Mouse (Mus musculus) testis, adult 2 months (tissue): ENCODE results near the gene Ankfn1. TPM values are rescaled to one million over a fixed set of nuclear protein-coding genes. Genes with fewer than 3 reads are reported as not detected.

ENCODE experiments used
- H3K27ac ChIP-seq: fragments of 200-500 bp; 2 replicates; pipeline ENCODE4 v1.5.1; 2012; ENCODE audit warnings: low read depth, low read length; ENCODE audit not compliant: control insufficient read depth, insufficient read depth
- H3K27me3 ChIP-seq: fragments of 200-500 bp; 2 replicates; pipeline ENCODE4 v1.6.1; 2012; ENCODE audit warnings: mild to moderate bottlenecking, low read length, moderate library complexity; ENCODE audit not compliant: control insufficient read depth, insufficient read depth
- H3K36me3 ChIP-seq: fragments of 200-500 bp; 2 replicates; pipeline ENCODE4 v1.6.1; 2012; ENCODE audit warnings: mild to moderate bottlenecking, low read length; ENCODE audit not compliant: control insufficient read depth, insufficient read depth
- H3K4me1 ChIP-seq: fragments of 200-500 bp; 2 replicates; pipeline ENCODE4 v1.6.1; 2012; ENCODE audit warnings: low read length; ENCODE audit not compliant: control insufficient read depth, insufficient read depth
- H3K4me3 ChIP-seq: fragments of 200-500 bp; 2 replicates; pipeline ENCODE4 v1.5.1; 2012; ENCODE audit warnings: low read depth, mild to moderate bottlenecking, low read length, moderate library complexity, mixed read lengths; ENCODE audit not compliant: control insufficient read depth
- CTCF ChIP-seq: fragments of 200-500 bp; IDR thresholded peaks from 2 replicates; pipeline ENCODE4 v1.5.1; 2012; ENCODE audit warnings: low read depth, mild to moderate bottlenecking, inconsistent platforms, low read length, moderate library complexity; ENCODE audit not compliant: control insufficient read depth, insufficient read depth, insufficient replicate concordance
- POLR2A ChIP-seq: fragments of 200-500 bp; IDR thresholded peaks from 2 replicates; pipeline ENCODE4 v1.6.1; 2012; ENCODE audit warnings: low read depth, mild to moderate bottlenecking, inconsistent platforms, low read length, moderate library complexity; ENCODE audit not compliant: control insufficient read depth
- polyA plus RNA-seq: library from polyadenylated mRNA; depleted of rRNA; stranded (reverse); fragments of >200 nt; gene quantifications from 2 replicates; pipeline ENCODE4 v1.2.3, GENCODE M21; 2012; rRNA removed

Ankfn1 gene
- polyA plus RNA-seq, 1 experiment = 6.6 TPM

GRCm38 (mm10) chr11:89356479-89356878 is 421.0 kb downstream of the Ankfn1 start:
- H3K27ac ChIP-seq = no peak overlapping the region
- TF ChIP-seq CTCF (no peak), POLR2A (no peak)

GRCm38 (mm10) chr11:89356018-89356417 is 421.4 kb downstream of the Ankfn1 start:
- TF ChIP-seq CTCF = no peak
- no peak for TF ChIP-seq POLR2A
- Histone ChIP-seq H3K36me3 (no peaks in the 10 kb centered on the region), H3K27me3 (no peaks in the 10 kb centered on the region), H3K4me1 (no peaks in the 10 kb centered on the region), H3K4me3 (no peak overlapping the region), H3K27ac (no peak overlapping the region)

More at GRCm38 (mm10) chr11:89356479-89356878, 421.0 kb downstream of the Ankfn1 start:
- H3K36me3 ChIP-seq = no peaks in the 10 kb centered on the region
- no peak overlapping the region for H3K4me3 ChIP-seq
- H3K4me1 ChIP-seq = no peaks in the 10 kb centered on the region
- no peaks in the 10 kb centered on the region for H3K27me3 ChIP-seq

- Histone ChIP-seq H3K27ac (no peak overlapping the region), H3K4me1 (peaks cover 4% of the 10 kb centered on the region), H3K4me3 (no peak overlapping the region), H3K36me3 (no peaks in the 10 kb centered on the region), H3K27me3 (no peaks in the 10 kb centered on the region)
- TF ChIP-seq POLR2A = no peak
- no peak for TF ChIP-seq CTCF
These were observed 437.2 kb downstream of the Ankfn1 start for GRCm38 (mm10) chr11:89340238-89340637.

Other genes starting within 250 kb of the Ankfn1 start
- 5.6 and 5.7 TPM in 2 replicates for gene Pctp, start 225.2 kb upstream of the Ankfn1 start, polyA plus RNA-seq